Mouse (Mus musculus) MEL (cell line): ENCODE measurements at regions not wholly inside any gene's neighbourhood (a gene's known extent, or its start where the extent isn't known, plus 50 kb on each side); places are given as distances from the start of the nearest gene placed in this dataset.

Source experiments
- DNase-seq: peaks from one replicate; pipeline ENCODE4 v3.0.0; 2011; ENCODE audit warnings: low read depth, low spot score
- H3K27ac ChIP-seq: 2 replicates; pipeline ENCODE4 v1.5.1; 2012; ENCODE audit warnings: low read depth, mild to moderate bottlenecking, control low read depth, low read length, moderate library complexity; ENCODE audit not compliant: control insufficient read depth
- H3K27me3 ChIP-seq, 2 experiments: fragments of 150-350 bp in 1 of 2; sonication (generic) in 1 of 2; 2 replicates each; pipeline ENCODE4 v1.6.1; 2012; ENCODE audit warnings: low read length in 2 of 2, mild to moderate bottlenecking in 2 of 2, improper control_type of control experiment in 1 of 2, moderate library complexity in 1 of 2; ENCODE audit not compliant: insufficient read depth in 2 of 2, control insufficient read depth in 1 of 2
- H3K36me3 ChIP-seq, 2 experiments: 2 replicates each; pipeline ENCODE4 v1.6.1; 2012 to 2014; ENCODE audit warnings: low read length in 2 of 2, improper control_type of control experiment in 1 of 2, inconsistent platforms in 1 of 2, mild to moderate bottlenecking in 1 of 2; ENCODE audit not compliant: insufficient read depth in 2 of 2, control insufficient read depth in 1 of 2
- H3K4me1 ChIP-seq, 2 experiments: fragments of 150-350 bp in 1 of 2; sonication (generic) in 1 of 2; 2 replicates each; pipeline ENCODE4 v1.6.1; 2012; ENCODE audit warnings: low read length in 2 of 2, improper control_type of control experiment in 1 of 2, mild to moderate bottlenecking in 1 of 2; ENCODE audit not compliant: insufficient read depth in 2 of 2, control insufficient read depth in 1 of 2
- H3K4me3 ChIP-seq, 2 experiments: fragments of 150-350 bp in 1 of 2; sonication (generic) in 1 of 2; 2 replicates each; pipeline ENCODE4 v1.5.1; 2012; ENCODE audit warnings: low read depth in 2 of 2, low read length in 2 of 2, mild to moderate bottlenecking in 2 of 2, moderate library complexity in 2 of 2, control low read depth in 1 of 2, improper control_type of control experiment in 1 of 2; ENCODE audit not compliant: control insufficient read depth in 1 of 2, insufficient read depth in 1 of 2
- H3K79me2 ChIP-seq: 2 replicates; pipeline ENCODE4 v1.6.1; 2012; ENCODE audit warnings: mild to moderate bottlenecking, low read length, moderate library complexity; ENCODE audit not compliant: control insufficient read depth, poor library complexity, insufficient read depth
- H3K9ac ChIP-seq: 2 replicates; pipeline ENCODE4 v1.6.1; 2012; ENCODE audit warnings: low read depth, mild to moderate bottlenecking, control low read depth, low read length, moderate library complexity; ENCODE audit not compliant: control insufficient read depth, poor library complexity, severe bottlenecking
- H3K9me3 ChIP-seq: fragments of 150-350 bp; sonication (generic); replicated peaks from 2 replicates; pipeline ENCODE4 v1.6.1; 2012; ENCODE audit warnings: mild to moderate bottlenecking, low read length, improper control_type of control experiment, moderate library complexity; ENCODE audit not compliant: insufficient read depth
- CHD1 ChIP-seq: IDR thresholded peaks from 2 replicates; pipeline ENCODE4 v1.6.1; 2012; ENCODE audit warnings: low read depth, mild to moderate bottlenecking, inconsistent platforms, low read length, improper control_type of control experiment
- CHD2 ChIP-seq: IDR thresholded peaks from 2 replicates; pipeline ENCODE4 v1.6.1; 2011; ENCODE audit warnings: low read length, improper control_type of control experiment
- CTCF ChIP-seq, 3 experiments: IDR thresholded peaks in 2 of 3; conservative IDR thresholded peaks in 1 of 3; 2 replicates each; pipeline ENCODE4 v1.5.1; 2011 to 2012; ENCODE audit warnings: low read length in 3 of 3, low read depth in 2 of 3, mild to moderate bottlenecking in 2 of 3, improper control_type of control experiment in 1 of 3, inconsistent platforms in 1 of 3, mixed read lengths in 1 of 3, moderate library complexity in 1 of 3; ENCODE audit not compliant: control insufficient read depth in 1 of 3, insufficient read depth in 1 of 3, poor library complexity in 1 of 3, severe bottlenecking in 1 of 3
- ETS1 ChIP-seq: IDR thresholded peaks from 2 replicates; pipeline ENCODE4 v1.6.1; 2012; ENCODE audit warnings: low read depth, mild to moderate bottlenecking, inconsistent platforms, low read length, improper control_type of control experiment, moderate library complexity
- GATA1 ChIP-seq: IDR thresholded peaks from 2 replicates; pipeline ENCODE4 v1.6.1; 2011; ENCODE audit warnings: low read depth, low read length, improper control_type of control experiment
- JUND ChIP-seq: IDR thresholded peaks from 2 replicates; pipeline ENCODE4 v1.6.1; 2011; ENCODE audit warnings: low read depth, mild to moderate bottlenecking, improper control_type of control experiment, low read length
- MXI1 ChIP-seq: IDR thresholded peaks from 2 replicates; pipeline ENCODE4 v1.6.1; 2011; ENCODE audit warnings: mild to moderate bottlenecking, low read depth, low read length, improper control_type of control experiment
- MYB ChIP-seq: IDR thresholded peaks from 2 replicates; pipeline ENCODE4 v1.6.1; 2011; ENCODE audit warnings: mild to moderate bottlenecking, low read depth, low read length, improper control_type of control experiment
- MYC ChIP-seq: IDR thresholded peaks from 2 replicates; pipeline ENCODE4 v1.6.1; 2011; ENCODE audit warnings: low read depth, mild to moderate bottlenecking, low read length, improper control_type of control experiment, moderate library complexity
- NELFE ChIP-seq: IDR thresholded peaks from 2 replicates; pipeline ENCODE4 v1.6.1; 2011; ENCODE audit warnings: low read depth, low read length, improper control_type of control experiment
- NRF1 ChIP-seq: IDR thresholded peaks from 2 replicates; pipeline ENCODE4 v1.6.1; 2014; ENCODE audit warnings: low read depth, mild to moderate bottlenecking, inconsistent platforms, low read length, improper control_type of control experiment, moderate library complexity; ENCODE audit not compliant: poor library complexity, insufficient read depth, severe bottlenecking
- POLR2A ChIP-seq, 2 experiments: IDR thresholded peaks; 2 replicates each; pipeline ENCODE4 v1.6.1; 2011 to 2012; ENCODE audit warnings: low read length in 2 of 2, mild to moderate bottlenecking in 2 of 2, control low read depth in 1 of 2, improper control_type of control experiment in 1 of 2, low read depth in 1 of 2, moderate library complexity in 1 of 2; ENCODE audit not compliant: control insufficient read depth in 1 of 2, insufficient read depth in 1 of 2, poor library complexity in 1 of 2
- RAD21 ChIP-seq: IDR thresholded peaks from 2 replicates; pipeline ENCODE4 v1.6.1; 2011; ENCODE audit warnings: mild to moderate bottlenecking, low read depth, low read length, improper control_type of control experiment
- SIN3A ChIP-seq: IDR thresholded peaks from 2 replicates; pipeline ENCODE4 v1.6.1; 2012; ENCODE audit warnings: low read length, improper control_type of control experiment, inconsistent platforms
- ZKSCAN1 ChIP-seq: IDR thresholded peaks from 2 replicates; pipeline ENCODE4 v1.6.1; 2012; ENCODE audit warnings: low read depth, mild to moderate bottlenecking, inconsistent platforms, low read length, improper control_type of control experiment, moderate library complexity

- peak in 1 of 3 experiments; percentile 49; a peak in 2 of 6 replicates for TF ChIP-seq CTCF (IDR thresholded peaks at IDR 0.05 in 2 of 3, conservative IDR thresholded peaks at IDR 0.05 in 1 of 3; ENCODE audit: control insufficient read depth in 1 of 3, insufficient read depth in 1 of 3, low read depth in 2 of 3, low read length in 3 of 3, poor library complexity in 1 of 3, severe bottlenecking in 1 of 3)
- no peak for TF ChIP-seq ETS1
- no peak for TF ChIP-seq MYB
- peak; percentile 50 for TF ChIP-seq RAD21
- TF ChIP-seq, all 39 proteins: peak for 2
- peak; percentile 31 for DNase-seq
- no peaks in the 10 kb centered on the region for H3K4me1 ChIP-seq
- H3K27me3 ChIP-seq, result no peaks in the 10 kb centered on the region
- no peaks in the 10 kb centered on the region for H3K36me3 ChIP-seq
- H3K79me2 ChIP-seq, result no peaks in the 10 kb centered on the region
- no peak overlapping the region for H3K27ac ChIP-seq
- no peaks in the 10 kb centered on the region for H3K9me3 ChIP-seq
- H3K9ac ChIP-seq, result no peak overlapping the region
- no peak overlapping the region for H3K4me3 ChIP-seq
These were observed 57.8 kb upstream of the Hephl1 start for GRCm38 (mm10) chr9:15169714-15170113.

- Histone ChIP-seq H3K36me3 (no peaks in the 10 kb centered on the region), H3K4me1 (no peaks in the 10 kb centered on the region), H3K4me3 (no peak overlapping the region), H3K79me2 (no peaks in the 10 kb centered on the region), H3K27me3 (no peaks in the 10 kb centered on the region), H3K27ac (no peak overlapping the region), H3K9me3 (no peaks in the 10 kb centered on the region), H3K9ac (no peak overlapping the region)
- DNase-seq, result no peak
- TF ChIP-seq MYC (no peak), ETS1 (no peak), NELFE (no peak)
These were observed 57.1 kb upstream of the Hephl1 start for GRCm38 (mm10) chr9:15168961-15169360.

GRCm38 (mm10) chr9:15166896-15167295, 55.0 kb upstream of the Hephl1 start:
- H3K4me3 ChIP-seq, result no peak overlapping the region
- no peak overlapping the region for H3K9ac ChIP-seq
- H3K36me3 ChIP-seq, result no peaks in the 10 kb centered on the region
- H3K27me3 ChIP-seq, result no peaks in the 10 kb centered on the region
- no peaks in the 10 kb centered on the region for H3K9me3 ChIP-seq
- no peak for TF ChIP-seq MYC
- TF ChIP-seq ZKSCAN1, result no peak
- TF ChIP-seq NRF1, result no peak
- TF ChIP-seq CTCF (IDR thresholded peaks at IDR 0.05 in 2 of 3, conservative IDR thresholded peaks at IDR 0.05 in 1 of 3; ENCODE audit: control insufficient read depth in 1 of 3, insufficient read depth in 1 of 3, low read depth in 2 of 3, low read length in 3 of 3, poor library complexity in 1 of 3, severe bottlenecking in 1 of 3), result no peak
- no peak for TF ChIP-seq SIN3A
- TF ChIP-seq POLR2A (IDR thresholded peaks at IDR 0.05; ENCODE audit: control insufficient read depth in 1 of 2, insufficient read depth in 1 of 2, low read depth in 1 of 2, low read length in 2 of 2, poor library complexity in 1 of 2), result no peak
- no peak for TF ChIP-seq MXI1
- TF ChIP-seq CHD1, result no peak
- TF ChIP-seq CHD2, result no peak
- TF ChIP-seq GATA1, result no peak
- no peak for TF ChIP-seq JUND
- DNase-seq, result no peak
- H3K27ac ChIP-seq, result no peak overlapping the region
- no peaks in the 10 kb centered on the region for H3K4me1 ChIP-seq
- H3K79me2 ChIP-seq, result no peaks in the 10 kb centered on the region
